Mouse (Mus musculus) embryonic fibroblast, embryonic 13.5 days (primary cell): Measurements from ENCODE around the gene Vps72. TPM values are rescaled to one million over a fixed set of nuclear protein-coding genes. Genes with fewer than 3 reads are reported as not detected.

Experiments
- H3K27ac ChIP-seq: 2 replicates; pipeline ENCODE4 v1.5.1; 2012; ENCODE audit warnings: low read length, control low read depth, inconsistent platforms; ENCODE audit not compliant: insufficient read depth
- H3K4me1 ChIP-seq: 2 replicates; pipeline ENCODE4 v1.6.1; 2011; ENCODE audit warnings: low read length; ENCODE audit not compliant: control insufficient read depth, insufficient read depth
- H3K4me3 ChIP-seq: 2 replicates; pipeline ENCODE4 v1.5.1; 2011; ENCODE audit warnings: mild to moderate bottlenecking, control low read depth, low read length; ENCODE audit not compliant: insufficient read depth
- CTCF ChIP-seq: IDR thresholded peaks from 2 replicates; pipeline ENCODE4 v1.5.1; 2011; ENCODE audit warnings: mild to moderate bottlenecking, control low read depth, low read length, moderate library complexity, borderline replicate concordance; ENCODE audit not compliant: insufficient read depth
- POLR2A ChIP-seq: IDR thresholded peaks from 2 replicates; pipeline ENCODE4 v1.6.1; 2011; ENCODE audit warnings: low read depth, mild to moderate bottlenecking, control low read depth, low read length, moderate library complexity
- polyA plus RNA-seq: library from polyadenylated mRNA; stranded (reverse); fragments of >200 nt; gene quantifications from 2 replicates; pipeline ENCODE4 v1.2.4, GENCODE M21; 2011; ENCODE audit warnings: low read depth; ENCODE audit not compliant: missing spikeins, insufficient read length

Vps72 gene
- polyA plus RNA-seq, 1 experiment, result 40.4 TPM

- Histone ChIP-seq H3K27ac (no peak overlapping the region), H3K4me3 (no peak overlapping the region), H3K4me1 (peaks cover 6% of the 10 kb centered on the region)
- TF ChIP-seq POLR2A, result no peak
- TF ChIP-seq CTCF, result no peak
Observed at GRCm38 (mm10) chr3:95164256-95164550, 53.4 kb downstream of the Vps72 start.

GRCm38 (mm10) chr3:95164840-95165239, 54.0 kb downstream of the Vps72 start:
- Histone ChIP-seq H3K4me3 (no peak overlapping the region), H3K4me1 (no peaks in the 10 kb centered on the region), H3K27ac (no peak overlapping the region)
- TF ChIP-seq CTCF, result no peak
- TF ChIP-seq POLR2A, result no peak

- no peak overlapping the region for H3K27ac ChIP-seq
- no peaks in the 10 kb centered on the region for H3K4me1 ChIP-seq
- H3K4me3 ChIP-seq, result no peak overlapping the region
- TF ChIP-seq POLR2A (no peak), CTCF (no peak)
Observed at GRCm38 (mm10) chr3:95169996-95170395, 59.2 kb downstream of the Vps72 start.

- Histone ChIP-seq H3K4me3 (no peak overlapping the region), H3K27ac (no peak overlapping the region), H3K4me1 (no peaks in the 10 kb centered on the region)
- TF ChIP-seq POLR2A (no peak), CTCF (no peak)
Observed at GRCm38 (mm10) chr3:95171105-95171504, 60.3 kb downstream of the Vps72 start.

Other genes starting within 250 kb of the Vps72 start
- 236 and 256 TPM in 2 replicates for gene Psmb4, start 224.1 kb upstream of the Vps72 start, polyA plus RNA-seq
- 1.6 and 4.5 TPM in 2 replicates for gene Selenbp1, start 178.0 kb upstream of the Vps72 start, polyA plus RNA-seq
- 22.6 and 24.2 TPM in 2 replicates for gene Rfx5, start 156.9 kb upstream of the Vps72 start, polyA plus RNA-seq
- gene Pi4kb, start 136.3 kb upstream of the Vps72 start, polyA plus RNA-seq, result 32.1 and 35.9 TPM in 2 replicates
- 18.4 and 20.2 TPM in 2 replicates for gene Zfp687, start 95.6 kb upstream of the Vps72 start, polyA plus RNA-seq
- 234 and 248 TPM in 2 replicates for gene Psmd4, start 68.4 kb upstream of the Vps72 start, polyA plus RNA-seq
- 73.5 and 78.1 TPM in 2 replicates for gene Pip5k1a, start 4.1 kb upstream of the Vps72 start, polyA plus RNA-seq
- gene Tmod4, start 13.5 kb downstream of the Vps72 start, polyA plus RNA-seq, result not detected in 2 replicates
- gene Scnm1, start 23.0 kb downstream of the Vps72 start, polyA plus RNA-seq, result 43.5 and 51.5 TPM in 2 replicates
- gene Lysmd1, start 23.1 kb downstream of the Vps72 start, polyA plus RNA-seq, result 5.4 and 5.6 TPM in 2 replicates
- gene Tnfaip8l2, start 31.3 kb downstream of the Vps72 start, polyA plus RNA-seq, result 0.47 TPM in 1 of 2 replicates, not detected in the other
- 5.9 and 8.6 TPM in 2 replicates for gene Sema6c, start 49.4 kb downstream of the Vps72 start, polyA plus RNA-seq
- gene Gabpb2, start 106.9 kb downstream of the Vps72 start, polyA plus RNA-seq, result 16.1 and 22.7 TPM in 2 replicates
- gene Cdc42se1, start 117.7 kb downstream of the Vps72 start, polyA plus RNA-seq, result 65.4 and 67.4 TPM in 2 replicates
- 33.0 and 44.0 TPM in 2 replicates for gene Mllt11, start 121.1 kb downstream of the Vps72 start, polyA plus RNA-seq
- gene Gm128, start 130.6 kb downstream of the Vps72 start, polyA plus RNA-seq, result not detected in 2 replicates
- not detected in 2 replicates for gene Bnipl, start 140.2 kb downstream of the Vps72 start, polyA plus RNA-seq
- gene Mindy1, start 170.3 kb downstream of the Vps72 start, polyA plus RNA-seq, result 25.5 and 26.9 TPM in 2 replicates
- gene Prune1, start 171.1 kb downstream of the Vps72 start, polyA plus RNA-seq, result 22.2 and 22.9 TPM in 2 replicates
- gene Anxa9, start 196.2 kb downstream of the Vps72 start, polyA plus RNA-seq, result 0.79 and 1.2 TPM in 2 replicates
- 159 and 178 TPM in 2 replicates for gene Cers2, start 203.8 kb downstream of the Vps72 start, polyA plus RNA-seq
- gene Setdb1, start 246.2 kb downstream of the Vps72 start, polyA plus RNA-seq, result 28.6 and 34.3 TPM in 2 replicates